Mouse (Mus musculus): ENCODE data around the gene 4930518I15Rik.
"Not testable (repeated sequence)": the region's sequence is repeated elsewhere in the genome, so short reads cannot be mapped to it uniquely, and the experiment has no call there.

4930518I15Rik gene

DNA sequence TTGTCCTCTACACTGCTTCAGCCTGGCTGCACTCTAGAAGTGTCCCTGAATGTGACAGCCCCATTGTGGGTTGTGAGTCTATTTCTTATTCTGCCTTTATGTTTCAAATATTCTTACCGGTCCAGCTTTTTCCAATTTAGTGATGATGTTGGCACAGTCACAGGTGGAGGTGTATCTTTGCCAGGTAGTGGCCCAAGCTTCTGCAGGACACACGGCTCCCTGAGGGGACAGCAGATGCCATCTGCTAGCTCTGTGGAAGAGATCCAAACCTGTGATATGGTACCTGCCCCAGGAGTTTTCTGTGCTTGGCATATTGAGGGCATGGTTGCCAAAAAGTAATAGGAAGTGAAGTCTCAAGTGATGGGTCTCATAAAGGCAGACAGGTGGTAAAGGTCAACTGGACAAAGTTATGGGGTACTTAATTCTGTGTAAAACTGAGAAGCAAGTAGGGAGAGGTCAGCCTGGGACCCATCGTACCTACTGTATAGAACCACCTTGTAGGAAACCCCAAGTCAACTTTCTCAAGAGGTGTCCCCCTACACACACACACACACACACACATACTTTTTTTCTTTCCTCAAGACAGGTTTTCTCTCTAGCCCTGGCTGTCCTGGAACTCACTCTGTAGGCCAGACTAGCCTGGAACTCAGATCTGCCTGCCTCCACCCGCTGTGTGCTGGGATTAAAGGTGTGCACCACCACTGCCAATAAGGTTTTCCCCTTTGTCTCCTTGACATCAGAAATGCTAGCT is 17.2 kb upstream of the 4930518I15Rik start:
- peak; percentile 97 for DNase-seq

DNA sequence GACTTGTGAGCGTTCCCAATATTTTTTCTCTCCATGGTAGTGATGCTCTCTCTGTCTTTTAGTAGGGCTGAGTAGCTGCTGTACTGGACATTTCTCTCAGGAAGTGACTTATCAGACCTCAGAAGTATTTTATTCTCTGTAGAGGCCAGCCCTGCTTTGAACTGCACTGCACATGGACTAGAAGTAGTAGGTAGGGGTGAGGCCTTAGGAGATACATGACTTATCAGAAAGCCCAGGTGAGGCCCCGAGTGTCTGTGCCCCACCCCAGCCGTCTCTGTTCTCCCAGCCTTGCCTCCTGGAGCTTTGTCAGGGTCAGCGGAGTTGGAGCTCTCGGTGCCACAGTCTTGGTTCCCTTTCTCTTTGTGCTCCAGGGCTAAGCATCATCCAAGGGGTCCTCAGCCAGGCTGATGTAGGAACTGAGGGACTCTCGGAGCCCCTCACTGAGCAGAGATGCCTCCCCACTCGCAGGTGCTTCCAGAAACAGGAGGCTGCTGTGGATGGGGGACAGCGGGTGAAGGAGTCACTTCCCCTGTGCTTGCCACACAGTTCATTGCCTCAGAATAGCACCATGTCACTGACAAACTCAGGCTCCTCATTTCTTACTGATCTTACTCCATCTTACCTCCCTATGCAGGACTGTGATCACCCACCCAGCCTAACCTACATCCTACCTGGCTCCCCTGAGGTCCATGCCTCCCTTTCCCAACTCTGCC is 16.5 kb upstream of the 4930518I15Rik start:
- DNase-seq, result no peak

DNA sequence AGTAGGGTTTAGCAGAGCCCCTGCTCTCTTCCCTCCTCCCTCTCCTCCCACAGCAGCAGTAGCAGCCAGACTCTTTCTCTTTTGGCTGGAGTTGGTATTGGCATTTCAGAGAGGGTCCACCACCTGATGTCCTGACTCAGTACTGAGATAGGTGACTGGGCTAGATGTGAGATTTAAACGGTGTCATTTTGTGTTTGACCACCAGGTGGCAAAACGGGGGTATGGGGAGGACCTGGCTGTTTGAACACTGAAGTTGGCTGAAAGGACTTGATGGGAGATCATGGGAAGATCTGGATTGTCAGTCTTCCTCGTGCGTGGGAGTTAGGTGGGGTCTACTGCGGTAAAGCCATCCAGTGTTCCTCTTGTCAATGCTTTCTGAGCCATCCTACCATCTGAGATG is 15.9 kb upstream of the 4930518I15Rik start:
- DNase-seq, result peak; percentile 76

DNA sequence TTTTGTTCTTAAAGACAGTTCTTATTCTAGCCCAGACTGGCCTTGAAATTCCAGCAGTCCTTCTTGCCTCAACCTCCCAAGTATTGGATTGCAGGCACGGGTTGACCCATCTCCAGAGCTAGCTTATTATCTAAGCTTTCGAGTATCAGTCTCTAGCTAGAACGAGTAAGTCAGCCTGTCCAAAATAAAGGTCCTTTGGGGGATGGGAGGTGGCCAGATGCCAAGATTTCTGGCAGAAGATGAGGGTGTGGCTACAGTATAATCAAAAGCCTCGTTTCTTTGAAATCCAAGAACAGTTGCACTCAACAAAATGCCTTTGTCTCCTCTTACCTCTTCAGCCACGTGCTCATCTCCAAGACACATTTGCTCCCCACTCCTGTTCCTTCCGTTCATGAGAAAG is 12.8 kb upstream of the 4930518I15Rik start:
- DNase-seq, result peak; percentile 58

DNA sequence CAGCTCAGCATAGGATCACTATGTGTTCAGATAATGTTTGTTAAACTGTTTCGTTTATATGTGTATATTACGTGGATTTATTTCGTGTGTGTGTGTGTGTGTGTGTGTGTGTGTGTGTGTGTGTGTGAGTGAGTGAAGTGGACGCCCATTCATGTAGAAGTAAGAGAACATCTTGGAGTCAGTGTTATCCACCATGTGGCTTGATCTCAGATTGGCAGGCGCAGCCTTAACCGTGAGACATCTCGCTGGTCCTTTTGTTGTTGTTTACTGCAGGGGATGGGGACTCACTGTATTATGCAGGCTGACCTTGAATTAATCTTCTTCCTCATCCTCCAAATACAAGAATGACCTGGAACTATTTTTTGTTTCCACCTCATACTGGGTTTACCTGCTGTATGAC is 11.8 kb upstream of the 4930518I15Rik start:
- DNase-seq, result peak; percentile 30

DNA sequence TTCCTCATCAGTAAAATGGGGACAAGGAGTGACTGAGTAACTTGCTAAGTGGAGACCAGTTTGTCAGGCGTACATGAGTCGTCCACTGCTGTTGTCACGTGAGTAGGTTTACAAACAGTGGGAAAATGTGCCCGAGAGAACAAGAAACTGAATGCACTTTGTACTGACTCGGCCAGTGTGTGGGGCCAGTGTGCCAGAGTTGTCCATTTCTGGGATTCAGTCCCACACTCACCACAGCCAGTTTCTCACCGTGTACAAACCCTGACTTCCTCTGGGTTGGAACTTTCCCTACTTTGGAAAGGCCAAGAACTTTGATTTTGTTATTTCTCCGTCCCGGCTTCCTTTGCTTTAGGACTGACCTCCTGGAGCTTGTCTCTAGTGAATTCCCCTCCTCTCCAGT is 11.2 kb upstream of the 4930518I15Rik start:
- peak; percentile 49 for DNase-seq

DNA sequence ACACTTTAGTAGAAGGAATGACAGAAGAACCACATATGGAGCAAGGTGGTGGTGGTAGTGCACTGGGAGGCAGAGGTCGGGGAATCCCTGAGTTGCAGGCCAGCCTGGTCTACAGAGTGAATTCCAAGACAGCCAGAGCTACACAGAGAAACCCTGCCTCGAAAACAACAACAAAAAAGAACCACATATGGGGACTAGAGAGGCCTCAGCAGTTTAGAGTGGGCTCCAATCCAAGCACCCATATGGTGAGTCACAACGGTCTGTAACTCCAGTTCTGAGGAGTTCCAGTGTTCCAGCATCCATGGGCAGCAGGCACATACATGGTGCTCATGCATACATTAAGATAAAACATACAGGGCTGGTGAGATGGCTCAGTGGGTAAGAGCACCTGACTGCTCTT is 6.7 kb upstream of the 4930518I15Rik start:
- DNase-seq, result peak; percentile 51

DNA sequence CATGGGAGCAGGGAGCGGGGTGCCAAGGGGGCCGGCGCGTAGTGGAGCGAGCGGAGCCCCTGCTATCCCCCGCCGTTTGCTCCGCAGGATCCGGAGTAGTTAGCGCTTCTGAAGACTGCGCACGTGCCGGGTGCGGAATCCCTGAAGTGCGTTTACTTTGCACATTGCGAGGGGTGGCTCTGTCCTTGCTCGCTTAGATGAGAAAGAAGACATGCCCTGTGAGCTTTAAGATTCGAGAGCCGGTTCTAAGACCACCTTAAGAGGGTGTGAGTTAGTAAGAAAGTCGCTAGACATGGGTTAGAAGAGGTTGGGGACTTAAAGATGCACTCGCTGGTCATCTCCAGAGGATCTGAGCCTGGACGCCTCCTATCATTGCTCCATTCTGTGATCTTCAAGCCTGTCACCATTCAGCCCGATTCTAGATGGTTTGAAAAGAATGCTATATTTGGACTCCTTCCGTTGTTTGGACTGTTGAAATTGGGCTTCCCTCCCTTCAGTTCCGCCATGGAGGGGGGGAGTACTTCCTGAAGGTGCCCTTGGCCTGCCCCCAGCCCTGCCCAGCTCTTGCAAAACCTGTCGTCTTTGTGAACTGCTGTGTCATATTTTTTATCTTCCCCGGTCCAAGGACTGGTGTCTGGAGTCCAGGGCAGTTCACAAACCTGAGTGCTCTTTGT is 5.9 kb upstream of the 4930518I15Rik start:
- peak; percentile 44 for DNase-seq

DNA sequence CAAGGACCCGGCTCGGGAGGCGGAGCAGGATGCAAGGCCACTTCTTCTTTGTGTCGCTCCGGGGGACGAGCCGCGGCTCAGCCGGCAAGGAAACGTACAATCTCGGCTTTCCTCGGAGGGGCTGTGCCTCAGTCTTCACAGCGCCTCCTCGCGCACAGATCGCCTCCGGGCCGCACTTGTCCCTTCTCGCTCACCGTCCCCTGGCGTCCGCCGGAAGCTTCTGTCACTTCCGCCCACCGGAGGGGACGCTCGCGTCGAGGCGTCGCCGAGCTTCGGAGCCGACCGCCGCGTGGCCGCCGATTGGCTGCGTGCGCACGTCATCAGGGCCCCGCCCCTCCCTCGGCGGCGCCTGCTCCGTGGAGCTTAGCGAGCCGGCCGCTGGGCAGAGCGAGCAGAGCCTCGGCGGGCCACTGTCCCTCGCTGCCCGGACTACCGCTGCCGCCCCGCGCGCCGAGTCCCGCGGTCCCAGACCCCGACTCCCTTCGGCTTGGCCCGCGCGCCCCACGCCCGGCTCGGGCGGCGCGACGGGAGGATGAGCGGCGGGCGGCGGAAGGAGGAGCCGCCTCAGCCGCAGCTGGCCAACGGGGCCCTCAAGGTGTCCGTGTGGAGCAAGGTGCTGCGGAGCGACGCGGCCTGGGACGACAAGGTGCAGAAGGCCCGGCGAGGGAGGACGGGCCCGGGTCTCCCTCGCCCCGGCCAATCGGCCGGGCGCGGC is 5.2 kb upstream of the 4930518I15Rik start, which contains the start of gene Rab5if:
Gene Rab5if (plus strand): TSS at position 357 of the 715 bp plus-strand sequence.
- DNase-seq, result peak; percentile 97

DNA sequence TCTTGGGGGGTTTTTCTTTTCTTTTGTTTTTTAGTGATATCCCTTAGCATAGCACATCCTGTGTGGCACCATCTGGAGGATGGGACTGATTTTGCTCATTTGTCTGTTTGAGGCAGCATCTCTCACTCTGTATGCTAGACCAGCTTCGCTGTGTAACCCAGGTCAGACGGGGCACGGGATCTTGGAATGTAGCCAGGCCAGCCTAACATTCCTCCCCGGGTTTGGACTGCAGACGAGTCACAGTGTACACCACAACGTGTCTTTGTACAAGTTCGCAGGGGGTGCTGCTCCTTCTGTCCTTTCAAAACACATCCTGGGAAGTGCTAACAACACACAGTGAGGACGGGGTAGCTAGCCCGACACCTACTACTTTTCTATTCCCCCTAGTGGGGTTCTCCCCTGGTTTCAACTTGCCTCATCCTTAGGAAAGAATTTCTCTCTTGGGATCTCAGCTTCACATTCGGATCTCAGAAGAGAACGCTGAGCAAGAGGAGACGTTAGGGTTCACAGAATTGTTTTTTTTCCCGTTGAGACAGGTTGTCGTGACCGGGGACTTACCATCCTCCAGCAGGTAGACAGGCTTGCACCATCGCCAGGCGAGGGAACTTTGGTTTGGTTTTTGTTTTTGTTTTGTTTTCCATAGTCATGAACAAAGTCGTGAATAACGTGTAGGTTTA is 4.4 kb upstream of the 4930518I15Rik start:
- peak; percentile 55 for DNase-seq

DNA sequence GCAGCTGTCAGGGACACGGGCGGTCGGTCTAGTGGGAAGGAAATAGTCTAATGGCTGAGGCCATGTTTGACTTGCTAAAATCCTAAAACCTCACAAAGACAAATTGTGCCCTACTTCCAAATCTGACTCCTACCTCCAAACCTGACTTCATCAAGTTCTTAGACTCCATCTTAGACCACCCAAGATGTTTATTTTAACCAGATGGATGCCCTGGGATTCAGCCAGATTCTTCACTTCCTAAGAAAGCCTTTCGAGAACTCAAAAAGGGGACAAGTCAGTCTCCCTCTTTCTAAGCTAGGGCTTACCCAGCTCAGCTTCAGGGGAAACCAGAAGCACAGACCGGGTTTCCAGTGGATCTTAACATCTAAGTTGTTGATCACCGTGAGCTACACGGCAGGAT is 925 bp upstream of the 4930518I15Rik start:
- DNase-seq, result no peak

DNA sequence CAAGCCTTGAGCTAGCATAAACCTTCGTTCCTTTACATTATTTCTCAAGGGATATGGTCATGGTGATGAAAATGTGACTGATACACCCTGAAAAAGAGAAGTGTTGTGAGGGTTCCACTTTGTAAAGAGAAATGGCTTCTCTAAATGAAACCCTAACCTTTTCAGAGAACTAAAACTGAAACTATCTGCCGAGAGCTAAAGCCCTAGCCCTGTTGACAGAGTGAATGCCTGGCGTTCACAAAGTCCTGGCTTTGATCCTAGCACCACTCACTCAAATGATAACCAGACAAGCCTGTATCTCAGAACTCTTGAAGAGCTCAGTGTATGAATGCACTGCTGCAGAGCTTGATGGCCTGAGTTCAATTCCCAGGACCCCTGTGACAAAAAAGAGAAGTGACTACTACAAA is 358 bp downstream of the 4930518I15Rik start:
- no peak for DNase-seq

DNA sequence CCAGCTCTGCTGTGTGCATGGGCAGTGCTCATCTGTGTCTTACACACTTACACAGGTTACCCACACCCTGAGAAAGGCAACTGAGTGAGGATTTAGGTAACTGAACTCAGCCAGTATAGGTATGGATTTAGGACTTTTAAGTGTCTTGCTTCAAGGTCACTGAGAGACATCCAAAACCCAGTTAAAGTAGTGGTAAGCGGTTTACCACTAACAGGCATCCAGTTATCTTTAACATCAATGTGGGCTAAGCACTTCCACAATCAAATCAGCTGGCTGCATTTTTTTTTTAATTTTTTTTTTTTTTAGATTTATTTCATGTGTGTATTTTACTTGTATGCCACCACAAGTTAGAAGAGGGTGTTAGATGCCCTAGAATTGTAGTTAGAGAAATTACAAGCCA is 1.4 kb downstream of the 4930518I15Rik start:
- no peak for DNase-seq

DNA sequence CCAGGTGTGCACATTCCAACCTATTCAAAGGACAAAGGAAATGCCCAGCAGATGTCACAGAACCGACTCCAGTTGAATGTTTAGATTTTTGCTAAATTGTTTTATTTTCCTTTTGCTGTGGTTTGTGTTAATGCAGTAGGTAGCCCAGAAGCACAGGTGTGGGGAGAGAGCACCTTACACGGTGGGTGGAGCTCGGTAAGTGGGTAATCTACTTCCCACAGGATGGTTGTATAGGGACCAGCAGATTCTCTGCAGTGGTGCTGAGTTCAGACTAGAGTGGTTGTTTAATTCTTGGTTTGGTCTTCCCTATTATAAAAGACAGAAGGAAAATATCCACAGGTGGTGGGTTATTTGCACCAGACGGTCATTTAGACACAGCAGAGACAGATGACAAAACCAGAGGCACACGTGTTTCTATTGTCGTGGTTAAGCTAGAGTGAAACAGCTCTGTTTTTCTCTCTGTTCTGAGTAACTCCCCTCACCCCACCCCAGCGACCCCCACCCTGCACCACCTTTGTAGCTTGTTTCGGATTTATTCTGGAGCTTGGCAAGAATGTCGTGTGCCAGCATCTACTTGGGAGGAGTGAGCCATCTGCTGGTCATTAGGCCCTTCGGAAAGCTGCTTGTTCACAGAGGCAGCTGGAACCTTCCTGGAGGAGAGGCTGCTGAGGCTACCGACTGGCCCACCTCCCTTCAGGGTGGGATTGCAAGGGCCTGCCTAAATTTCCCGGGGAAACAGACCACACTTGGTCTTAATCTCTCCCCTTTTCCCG is 3.6 kb downstream of the 4930518I15Rik start:
- peak; percentile 50 for DNase-seq

DNA sequence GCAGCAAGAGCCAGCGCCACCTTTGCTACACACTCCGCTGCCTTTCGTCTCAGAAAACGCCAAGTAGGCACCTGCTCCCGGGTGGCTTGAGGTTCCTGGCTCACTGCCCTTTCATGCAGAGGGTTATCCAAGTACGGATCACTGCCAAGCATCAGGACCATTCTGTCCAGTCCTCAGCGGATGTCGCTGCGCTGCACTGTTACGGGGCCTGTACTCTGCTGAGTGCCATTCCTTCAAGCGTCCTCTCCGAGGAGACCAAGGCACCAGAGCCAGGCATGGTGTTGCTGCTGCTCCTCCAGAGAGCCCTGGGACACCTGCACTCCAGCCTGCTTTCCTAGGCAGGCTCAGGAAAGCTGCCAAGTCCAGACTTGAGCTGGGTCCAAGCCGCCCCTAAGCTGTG is 4.2 kb downstream of the 4930518I15Rik start:
- DNase-seq, result not testable (repeated sequence)

DNA sequence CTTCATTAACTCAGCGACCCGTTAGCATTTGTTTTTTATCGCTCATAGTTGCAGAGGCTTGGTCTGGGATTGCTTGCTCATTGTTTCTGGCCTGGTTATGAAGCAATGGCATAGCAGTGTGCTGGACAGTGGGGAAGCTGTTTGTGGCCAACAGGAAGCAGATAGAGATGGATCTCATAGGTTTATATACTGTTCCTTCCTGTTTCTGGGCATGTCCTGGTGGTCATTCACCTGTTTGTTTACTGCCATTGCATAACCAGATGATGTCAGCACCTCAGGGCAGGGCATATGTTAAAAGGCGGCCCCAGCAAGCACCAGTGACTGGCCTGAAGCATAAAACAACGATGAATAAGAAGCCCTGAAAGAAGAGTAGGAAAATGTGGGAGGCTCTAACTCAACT is 7.2 kb downstream of the 4930518I15Rik start:
- no peak for DNase-seq

DNA sequence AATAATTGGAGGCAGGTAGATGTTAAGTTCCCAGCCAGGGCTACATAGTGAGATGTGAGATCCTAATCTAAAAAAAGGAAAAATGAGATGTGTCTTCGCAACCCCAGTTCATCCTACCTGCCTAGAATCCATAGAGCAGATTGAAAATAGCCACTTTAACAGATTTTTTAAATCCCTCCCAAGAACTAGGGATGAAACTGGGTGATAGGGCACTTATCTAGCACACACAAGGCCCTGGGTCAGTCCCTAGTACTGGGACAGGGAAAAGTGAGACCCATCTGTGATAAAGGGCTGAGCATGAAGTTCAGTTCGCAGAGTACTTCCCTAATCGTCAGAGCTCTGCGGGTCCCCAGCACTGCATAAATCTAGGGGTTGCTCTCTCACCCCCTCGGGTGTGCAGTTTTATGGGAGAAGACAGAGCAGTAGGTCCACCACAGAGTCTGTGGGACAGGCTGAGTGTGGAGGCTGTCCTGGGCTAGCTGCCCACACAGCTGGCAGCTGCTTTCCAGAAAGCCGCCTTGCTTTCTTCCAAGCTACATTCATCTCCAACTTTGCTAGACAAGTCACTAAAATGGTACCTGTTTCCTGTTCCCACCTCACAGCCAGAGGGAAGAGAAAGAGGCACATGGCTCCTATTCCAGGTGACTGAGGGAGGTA is 9.1 kb downstream of the 4930518I15Rik start:
- DNase-seq, result no peak

DNA sequence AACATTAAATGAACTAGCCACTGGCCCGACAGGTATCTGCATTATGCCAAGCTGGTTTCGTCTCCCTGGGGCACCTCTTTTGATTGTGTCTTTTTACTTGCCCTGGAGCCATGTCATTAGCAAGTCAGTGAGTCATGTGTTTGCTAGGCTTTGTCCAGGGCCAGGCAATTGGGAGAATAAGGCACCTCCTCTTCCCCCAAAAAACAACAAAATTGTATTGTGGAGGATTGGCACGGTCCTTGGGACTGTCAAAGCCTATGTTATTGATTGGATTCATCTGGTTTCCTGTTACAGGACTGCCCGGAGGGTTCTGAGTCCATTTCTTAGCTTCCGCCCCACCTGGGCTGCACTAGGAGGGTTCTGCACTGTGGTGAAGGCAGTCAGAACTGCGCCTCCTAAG is 10.1 kb downstream of the 4930518I15Rik start:
- no peak for DNase-seq

DNA sequence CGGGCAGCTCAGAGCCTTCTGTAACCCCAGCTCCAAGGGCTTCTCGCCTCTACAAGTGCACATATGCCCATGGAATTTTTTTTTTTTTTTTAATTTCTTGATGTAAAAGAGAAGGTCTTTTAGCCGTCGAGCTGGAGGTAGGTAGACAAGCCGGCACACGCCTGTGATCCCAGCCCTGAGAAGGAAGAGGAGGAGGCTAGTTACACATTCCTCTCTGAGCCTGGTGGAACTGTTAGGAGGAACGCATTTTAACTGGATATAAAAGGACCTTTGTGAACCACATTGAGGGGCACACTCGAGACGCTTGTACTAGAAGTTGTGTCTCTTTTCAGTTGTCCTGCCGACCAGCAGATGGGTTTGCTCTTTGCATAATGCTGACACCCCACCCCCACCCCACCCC is 13.0 kb downstream of the 4930518I15Rik start:
- no peak for DNase-seq

DNA sequence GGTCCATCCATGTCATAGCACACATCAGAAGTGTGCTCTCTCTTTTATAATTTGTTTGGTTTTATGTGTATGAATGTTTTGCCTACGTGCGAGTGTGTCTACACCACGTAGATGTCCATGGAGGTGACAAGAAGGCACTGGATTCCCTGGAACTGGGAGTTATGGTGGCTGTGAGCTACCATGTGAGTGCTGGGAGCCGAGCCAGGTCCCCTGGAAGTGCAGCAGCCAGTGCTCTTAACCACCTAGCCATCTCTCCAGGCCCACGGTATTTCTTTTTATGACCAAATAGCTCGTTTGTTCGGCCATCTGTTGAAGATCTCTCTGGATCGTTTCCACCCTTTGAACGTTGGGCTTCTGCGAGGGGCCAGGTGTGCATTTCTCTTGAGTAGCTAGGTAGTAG is 14.4 kb downstream of the 4930518I15Rik start:
- DNase-seq, result no peak

DNA sequence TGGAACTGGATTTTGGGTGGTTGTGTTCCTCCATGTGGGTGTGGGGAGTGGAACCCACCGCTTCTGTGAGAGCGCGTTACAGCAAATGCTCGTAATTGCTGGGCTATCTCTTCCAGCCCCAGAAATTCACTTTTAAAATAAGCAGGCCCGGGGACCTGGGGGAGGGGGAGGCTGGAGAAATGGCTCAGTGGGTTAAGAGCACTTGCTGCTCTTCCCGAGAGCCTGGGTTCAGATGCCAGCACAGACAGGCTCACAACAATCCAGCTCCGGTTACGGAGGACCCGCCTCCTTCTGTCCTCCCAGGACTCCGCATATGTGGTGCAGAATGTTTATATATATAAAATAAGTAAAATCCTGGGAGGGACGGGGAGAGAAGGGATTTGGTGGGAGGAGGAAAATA is 15.0 kb downstream of the 4930518I15Rik start:
- no peak for DNase-seq
